Mouse (Mus musculus) MN1 (cell line): ENCODE results near the gene Rnf207.

Source experiments
- DNase-seq: peaks from one replicate; pipeline ENCODE4 v3.0.0-alpha.2; 2016; ENCODE audit warnings: low spot score

The Rnf207 gene

DNA sequence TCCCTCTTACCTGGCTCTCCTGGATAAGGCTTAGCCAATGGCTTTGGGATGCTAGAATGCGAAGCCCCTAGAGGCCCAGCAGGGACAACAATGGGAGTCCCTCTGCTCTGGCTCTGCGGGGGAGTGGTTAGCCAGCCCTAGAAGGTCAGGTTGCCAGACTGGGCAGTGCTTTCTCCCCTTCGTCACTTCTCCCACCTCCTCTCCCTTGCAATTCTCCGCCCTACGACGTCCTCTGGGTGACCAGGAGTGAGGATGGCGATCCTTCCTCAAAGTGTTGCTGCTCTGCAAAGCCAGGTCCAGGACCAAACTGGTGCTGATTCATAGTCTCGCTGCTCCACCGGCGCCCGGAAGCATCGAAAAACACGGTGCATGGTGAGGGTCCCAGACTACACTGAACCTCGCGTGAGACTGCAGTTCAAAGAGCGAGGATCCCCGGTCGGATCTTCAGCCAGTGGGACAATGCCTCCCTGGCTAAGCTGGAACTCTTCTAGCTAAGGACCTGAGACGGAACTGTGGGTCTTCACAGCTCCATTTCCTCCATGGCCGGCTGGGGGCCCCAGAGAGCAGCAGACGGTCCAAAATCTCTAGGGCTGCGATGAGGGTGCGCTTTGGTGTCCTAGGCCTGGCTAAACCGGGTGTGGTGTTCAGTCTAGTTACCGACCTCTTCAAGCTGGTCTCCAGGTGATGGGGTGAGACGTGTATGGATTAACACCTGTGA, at the start of gene Rnf207:
Gene Rnf207 (minus strand): TSS at position 477 of the 718 bp plus-strand sequence.
- peak; percentile 86 for DNase-seq

GRCm38 (mm10) chr4:152365228-152365627, 46.4 kb upstream of the Rnf207 start:
- no peak for DNase-seq

DNA sequence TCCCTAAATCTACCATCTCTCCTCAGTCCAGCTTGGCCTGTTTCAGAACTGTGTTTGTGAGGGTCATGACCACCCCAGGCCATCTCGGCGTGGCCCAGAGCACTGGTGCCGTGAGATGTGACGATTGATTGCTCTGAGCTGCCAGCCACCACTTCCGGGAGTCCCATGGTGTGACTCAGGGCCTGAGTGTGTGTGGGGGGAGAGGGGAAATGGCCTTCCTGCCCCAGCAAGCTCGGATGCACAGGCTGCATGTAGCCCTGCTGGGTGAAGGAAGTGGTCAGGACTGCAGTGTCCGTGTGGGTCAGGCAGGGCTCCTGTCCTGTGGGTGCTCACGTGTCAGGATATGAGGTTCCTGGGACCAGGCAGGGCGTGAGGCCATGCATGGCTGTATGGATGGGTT, 43.4 kb upstream of the Rnf207 start:
- no peak for DNase-seq

GRCm38 (mm10) chr4:152360855-152361254, 42.1 kb upstream of the Rnf207 start:
- DNase-seq = no peak

- no peak for DNase-seq
These were observed 40.9 kb upstream of the Rnf207 start for GRCm38 (mm10) chr4:152359700-152360099.

DNA sequence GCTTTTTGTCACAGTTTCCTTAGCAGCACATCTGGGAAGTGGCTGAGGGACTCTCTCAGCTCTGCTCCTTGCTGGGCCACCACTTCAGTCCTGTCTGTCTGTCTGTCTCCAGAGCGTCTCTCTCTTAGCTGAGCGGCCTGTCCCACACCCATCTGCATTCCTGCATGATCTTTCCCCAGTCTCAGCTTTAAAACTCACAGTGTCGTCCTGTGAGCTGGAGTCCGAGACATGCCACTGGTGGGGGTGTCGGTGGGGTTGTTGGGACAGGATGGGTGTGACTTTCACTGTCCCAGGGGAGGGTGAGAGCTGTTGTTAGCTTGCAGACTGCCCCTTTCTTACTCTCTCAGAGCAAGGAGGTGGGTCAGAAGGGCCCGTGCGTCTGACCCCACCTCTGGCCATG, 36.9 kb upstream of the Rnf207 start:
- DNase-seq = no peak

DNA sequence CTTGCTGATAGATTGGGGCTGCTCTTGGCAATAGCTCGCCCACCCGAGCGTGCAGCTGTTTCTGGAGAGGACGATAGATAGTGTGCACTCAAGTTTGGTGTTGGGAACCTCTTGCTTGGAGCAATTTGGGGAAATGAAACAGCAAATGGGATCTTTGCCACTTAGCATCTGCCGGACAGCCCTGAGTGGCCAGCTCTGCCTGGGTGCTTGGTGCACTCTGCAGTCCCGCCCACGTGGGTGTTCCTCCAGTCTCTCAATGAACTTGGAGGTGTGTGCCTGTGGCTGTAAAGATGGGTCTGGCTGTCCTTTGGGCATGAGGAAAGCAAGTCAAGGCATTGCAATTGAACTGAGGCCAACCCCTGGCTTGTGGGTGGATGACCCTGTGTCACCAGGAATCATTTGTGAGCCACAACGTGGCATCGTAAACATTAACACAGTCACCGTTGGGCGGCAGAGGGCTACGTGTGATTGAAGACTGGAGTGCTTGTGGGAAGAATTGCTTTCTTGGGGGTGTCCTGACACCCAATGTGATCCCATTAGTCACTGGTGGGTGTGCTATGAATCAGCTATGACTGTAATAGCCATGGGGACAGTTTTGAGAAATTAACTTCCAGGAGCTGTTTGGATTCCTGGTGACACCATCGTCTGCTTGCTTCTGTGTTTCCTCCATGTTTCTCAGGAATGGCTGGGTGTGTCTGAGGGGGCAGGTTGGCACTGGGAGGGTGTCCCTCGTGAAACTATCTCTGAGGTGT, 35.3 kb upstream of the Rnf207 start:
- DNase-seq = no peak

DNA sequence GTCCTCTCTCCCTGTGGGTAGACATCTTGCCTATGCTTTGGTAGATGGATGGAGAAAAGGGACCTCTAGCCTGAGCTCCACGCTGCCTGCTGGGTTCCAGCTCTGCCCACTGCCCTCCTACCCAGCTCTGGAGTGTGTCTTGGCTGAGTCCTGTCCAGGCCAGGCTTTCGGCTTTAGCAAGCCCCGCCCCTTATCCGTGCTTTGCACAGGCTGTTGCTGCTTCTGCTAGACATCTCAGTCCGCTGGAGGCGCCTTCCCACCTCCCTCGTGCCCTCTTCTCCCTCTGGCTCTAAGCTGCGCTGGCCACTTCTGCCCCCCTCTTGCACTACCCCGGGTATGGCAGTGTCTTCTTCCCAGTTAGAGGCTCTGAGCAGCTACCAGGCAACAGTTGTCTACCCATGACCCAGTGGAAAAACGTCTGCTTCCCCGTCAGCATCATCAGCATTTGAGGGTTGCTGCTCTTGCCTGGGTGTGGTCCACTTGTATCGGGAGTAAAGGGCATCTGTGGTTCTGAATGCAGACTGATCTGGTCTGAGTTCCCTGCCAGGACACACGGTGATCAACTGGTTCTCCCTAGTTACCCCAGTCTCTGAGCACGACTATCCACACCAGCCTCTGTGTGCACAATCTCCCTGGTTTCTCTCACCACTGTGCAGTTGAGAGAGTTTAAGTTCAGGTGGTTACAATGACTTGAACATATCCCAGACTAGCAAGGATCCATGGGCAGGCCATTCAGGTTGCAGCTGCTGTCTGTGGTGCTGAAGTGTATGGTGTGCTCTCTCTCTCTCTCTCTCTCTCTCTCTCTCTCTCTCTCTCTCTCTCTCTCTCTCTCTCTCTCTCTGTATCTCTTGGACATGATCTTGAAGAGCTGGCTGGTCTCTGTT, 32.9 kb upstream of the Rnf207 start:
- DNase-seq = peak; percentile 92

DNA sequence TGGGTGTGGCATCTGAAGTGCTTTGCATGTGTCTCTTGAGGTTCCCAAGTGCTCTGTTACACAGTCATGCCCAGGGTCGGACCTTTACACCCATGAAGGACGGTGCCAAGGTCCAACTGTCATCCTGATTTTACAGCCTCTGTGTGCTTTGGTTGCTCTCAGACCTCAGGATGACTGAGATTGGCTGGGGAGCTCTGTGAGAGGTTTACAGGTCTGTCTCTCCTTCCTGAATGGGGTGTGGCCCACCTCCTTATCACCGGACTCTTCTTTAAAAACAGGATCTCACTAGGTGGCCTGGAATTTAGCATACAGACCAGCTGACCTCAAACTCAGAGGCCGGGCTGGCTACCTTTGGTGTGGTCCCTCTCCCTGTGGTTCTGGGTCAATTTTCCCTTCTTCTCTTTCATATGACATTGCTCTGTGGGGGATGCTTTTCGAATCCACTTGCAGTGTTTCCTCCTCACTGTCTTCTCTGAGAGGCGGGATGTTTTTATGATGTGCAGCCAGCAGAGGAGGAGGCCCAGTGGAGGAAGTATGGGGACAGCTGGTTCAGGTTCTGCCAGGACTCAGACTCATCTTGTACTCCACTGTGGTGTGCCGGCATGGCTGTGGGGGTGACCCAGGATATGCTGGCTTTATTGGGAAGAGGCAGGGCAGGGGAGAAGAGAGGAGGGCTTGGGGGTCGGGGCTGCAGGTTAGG, 32.1 kb upstream of the Rnf207 start:
- DNase-seq = peak; percentile 41

- DNase-seq = peak; percentile 74
These were observed 31.1 kb upstream of the Rnf207 start for GRCm38 (mm10) chr4:152349837-152350381.

DNA sequence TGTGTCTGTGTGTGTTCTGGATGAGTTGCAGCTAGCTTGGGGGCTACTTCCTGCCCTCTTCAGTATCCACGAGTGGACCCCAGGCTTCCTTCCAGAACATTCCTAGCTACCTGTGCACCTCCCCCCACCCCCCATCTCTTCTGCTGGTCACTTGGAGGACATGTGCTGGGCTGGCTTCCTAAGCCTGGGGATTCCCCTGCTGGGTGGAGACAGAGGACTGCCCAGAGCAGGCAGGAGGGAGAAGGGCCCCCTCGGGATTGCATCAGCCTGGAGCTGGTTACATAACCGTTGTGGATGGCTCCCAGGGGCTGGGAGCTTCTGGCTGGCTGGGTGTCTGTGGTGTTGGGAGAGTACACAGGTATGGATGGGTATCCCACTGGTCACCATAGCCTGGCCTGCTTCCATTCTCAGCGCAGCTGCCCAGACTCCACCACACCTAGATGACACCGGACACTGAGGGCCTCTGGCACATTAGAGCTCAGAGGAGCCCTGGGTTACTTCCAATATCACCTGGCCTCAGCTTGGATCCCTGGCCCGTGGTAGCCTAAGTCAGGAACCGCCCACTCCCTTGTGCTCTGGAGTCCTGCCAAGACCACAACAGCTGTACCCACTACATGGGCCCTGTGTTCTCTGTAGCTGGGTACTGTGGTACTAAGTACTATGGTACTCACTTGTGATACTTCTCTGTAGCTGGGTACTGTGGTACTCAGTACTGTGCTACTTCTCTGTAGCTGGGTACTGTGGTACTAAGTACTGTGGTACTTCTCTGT, 26.5 kb upstream of the Rnf207 start:
- DNase-seq = peak; percentile 86

DNA sequence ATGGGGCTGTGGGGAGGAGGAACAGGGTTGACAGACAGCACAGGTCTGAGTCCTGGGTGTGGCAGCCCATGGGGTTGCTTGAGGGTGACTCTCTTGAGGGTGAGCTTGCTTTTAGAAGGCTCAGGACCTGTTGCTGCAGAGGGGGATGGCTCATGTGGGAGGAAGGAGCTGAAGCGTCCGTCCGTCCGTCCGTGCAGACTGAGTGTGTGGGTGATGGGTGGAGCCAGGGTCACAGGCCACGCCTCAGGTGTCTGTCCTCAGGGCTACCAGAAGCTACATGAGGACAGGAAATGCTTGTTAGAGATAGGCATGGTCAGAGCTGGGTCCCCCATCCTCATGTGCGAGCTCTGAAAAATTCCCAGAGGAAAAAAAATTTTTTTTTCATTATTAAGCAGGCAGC, 25.9 kb upstream of the Rnf207 start:
- peak; percentile 42 for DNase-seq

DNA sequence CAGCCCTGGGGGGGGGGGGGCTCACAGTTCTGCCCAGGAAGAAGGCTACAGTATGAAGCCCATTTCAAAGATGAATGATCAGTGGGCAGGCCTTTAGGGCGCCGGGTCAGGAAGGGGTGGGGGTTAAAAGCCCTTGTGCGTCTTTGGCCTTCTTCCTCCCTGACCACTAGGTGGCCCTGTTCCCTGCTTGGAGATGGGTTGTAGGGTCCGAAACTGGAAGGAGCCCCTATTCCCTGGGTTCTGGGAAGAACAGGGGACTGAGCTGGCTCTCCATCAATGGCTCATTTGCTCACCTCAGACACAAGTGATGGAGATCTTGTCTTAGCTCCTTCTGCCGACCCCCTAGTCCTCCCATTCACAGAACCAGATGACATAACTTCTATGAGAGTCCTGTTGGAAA, 24.5 kb upstream of the Rnf207 start:
- DNase-seq = peak; percentile 71

GRCm38 (mm10) chr4:152340584-152341284, 21.9 kb upstream of the Rnf207 start:
- no peak for DNase-seq

GRCm38 (mm10) chr4:152339293-152339790, 20.5 kb upstream of the Rnf207 start:
- peak; percentile 23 for DNase-seq

GRCm38 (mm10) chr4:152338419-152339292, 19.9 kb upstream of the Rnf207 start, which contains the start of gene Chd5:
TSS of gene Chd5 (plus strand) at chr4:152338651.
- no peak for DNase-seq

DNA sequence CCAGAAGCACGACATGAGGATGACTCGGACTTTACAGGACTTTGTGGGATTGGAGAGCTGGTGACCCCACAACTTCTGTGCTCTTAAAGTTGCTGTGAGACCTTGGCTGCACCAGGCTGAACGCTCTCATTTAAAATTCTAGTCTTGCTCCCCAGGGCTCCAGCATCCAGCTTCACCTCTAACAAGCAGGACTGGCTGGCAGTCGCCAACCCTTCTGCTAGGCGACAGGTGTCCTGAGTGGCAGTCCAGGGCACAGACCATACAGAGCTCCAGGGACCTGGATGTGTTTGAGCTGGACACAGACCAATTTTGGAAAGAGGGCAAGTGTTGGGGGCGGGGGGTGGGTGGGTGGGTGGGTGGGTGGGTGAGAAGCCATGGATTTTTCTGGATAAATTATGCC, 19.0 kb upstream of the Rnf207 start:
- no peak for DNase-seq

DNA sequence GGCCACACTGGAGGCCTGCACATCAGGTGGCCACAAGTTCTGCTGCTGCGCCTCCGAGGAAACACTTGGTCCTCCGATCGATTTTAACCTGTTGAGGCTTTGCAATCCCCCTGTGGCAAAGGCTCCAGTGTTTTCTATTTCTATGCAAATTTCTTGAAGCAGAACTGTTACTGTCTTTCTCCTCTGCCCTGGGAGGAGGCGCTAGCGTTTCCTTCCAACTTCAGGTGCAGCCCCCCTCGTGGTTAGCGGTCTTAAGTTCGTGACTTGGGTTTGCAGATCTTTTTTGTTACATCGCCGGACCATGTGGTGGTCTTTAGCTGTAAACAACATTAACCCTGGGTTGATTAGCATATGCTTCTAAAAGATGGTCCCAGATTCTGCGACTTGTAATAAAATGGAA, 14.8 kb upstream of the Rnf207 start:
- DNase-seq = no peak

- DNase-seq = peak; percentile 87
These were observed 14.2 kb upstream of the Rnf207 start for GRCm38 (mm10) chr4:152332952-152333351.
